ENCODE assay signal across 13 mouse cellular contexts in genomic region chr7:30315559-30316529, GRCm38 (mm10). TPM values are rescaled to one million over a fixed set of nuclear protein-coding genes. Genes with fewer than 3 reads are reported as not detected.
DNase-seq lines count a peak whose midpoint lies in the region; ATAC-seq and TF ChIP-seq lines count a peak whose summit lies in the region.
"Had no signal": no experiment of that assay in that cellular context is flagged by ENCODE, and none has a peak within 500 bp of the region (broad histone marks: within the 10 kb centered on the region; RNA-seq: fewer than 3 reads in every experiment).

No protein-coding gene starts in this region.

- H3K36me3 ChIP-seq in forebrain, embryonic 12.5 days (replicated peaks) = peaks cover 9% of the 10 kb centered on the region
- H3K36me3 ChIP-seq in forebrain, embryonic 14.5 days (ENCODE audit: control insufficient read depth, insufficient read depth, low read length) = 0 out of 2 replicates have a peak, but pooled peaks cover 11% of the 10 kb centered on the region
- peaks cover 9% of the 10 kb centered on the region; the same call in 1 of the 2 replicates for H3K36me3 ChIP-seq in lung, embryonic 14.5 days (ENCODE audit: insufficient read depth)
- no peaks in the 10 kb centered on the region for H3K36me3 ChIP-seq in intestine, embryonic 15.5 days
- H3K36me3 ChIP-seq in stomach, embryonic 14.5 days (ENCODE audit: control insufficient read depth, insufficient read depth, low read length) = no peaks in the 10 kb centered on the region; the same call in 1 of the 2 replicates

- no peak overlapping the region for H3K27ac ChIP-seq in forebrain, embryonic 12.5 days
- H3K27ac ChIP-seq in forebrain, embryonic 14.5 days (ENCODE audit: low read depth, low read length) = no peak overlapping the region
- H3K27ac ChIP-seq in lung, embryonic 14.5 days (ENCODE audit: low read depth) = no peak overlapping the region
- no peak overlapping the region for H3K27ac ChIP-seq in intestine, embryonic 15.5 days
- H3K27ac ChIP-seq in stomach, embryonic 14.5 days (ENCODE audit: low read length) = 0 out of 2 replicates have a peak overlapping the region, but pooled peaks have one; percentile 30
- H3K27ac ChIP-seq: hindbrain, embryonic 14.5 days had no signal

- TF ChIP-seq CTCF in lung, embryonic 14.5 days (IDR thresholded peaks at IDR 0.05; ENCODE audit: low read depth) = no peak

- ATAC-seq in forebrain, embryonic 12.5 days (ENCODE audit: low FRiP score) = no peak
- no peak for ATAC-seq in forebrain, embryonic 14.5 days
- no peak for ATAC-seq in lung, embryonic 14.5 days (ENCODE audit: insufficient read depth)
- ATAC-seq in intestine, embryonic 15.5 days = no peak
- ATAC-seq in stomach, embryonic 14.5 days (ENCODE audit: insufficient number of reproducible peaks, insufficient read depth, low FRiP score, low read depth) = no peak
- no peak for ATAC-seq in monocyte, adult 5-6 weeks (replicated peaks; ENCODE audit: insufficient number of reproducible peaks, low FRiP score, low TSS enrichment, poor library complexity, severe bottlenecking)

- H3K9me3 ChIP-seq in forebrain, embryonic 12.5 days = no peaks in the 10 kb centered on the region
- no peaks in the 10 kb centered on the region for H3K9me3 ChIP-seq in forebrain, embryonic 14.5 days (replicated peaks; ENCODE audit: control insufficient read depth, low read length)
- H3K9me3 ChIP-seq in lung, embryonic 14.5 days (ENCODE audit: low read depth, low read length) = no peaks in the 10 kb centered on the region
- no peaks in the 10 kb centered on the region for H3K9me3 ChIP-seq in intestine, embryonic 15.5 days
- no peaks in the 10 kb centered on the region for H3K9me3 ChIP-seq in stomach, embryonic 14.5 days (ENCODE audit: control insufficient read depth, low read depth, low read length)

- H3K4me3 ChIP-seq in forebrain, embryonic 12.5 days (replicated peaks) = peak overlapping the region; percentile 31
- H3K4me3 ChIP-seq in forebrain, embryonic 14.5 days (ENCODE audit: low read depth, low read length) = no peak overlapping the region
- peak overlapping the region; percentile 33 for H3K4me3 ChIP-seq in lung, embryonic 14.5 days (ENCODE audit: low read depth, low read length)
- H3K4me3 ChIP-seq in intestine, embryonic 15.5 days (replicated peaks) = peak overlapping the region; percentile 47
- H3K4me3 ChIP-seq in stomach, embryonic 14.5 days (ENCODE audit: low read depth, low read length) = peak overlapping the region; percentile 36

- H3K27me3 ChIP-seq in forebrain, embryonic 12.5 days = no peaks in the 10 kb centered on the region
- H3K27me3 ChIP-seq in forebrain, embryonic 14.5 days (replicated peaks; ENCODE audit: control insufficient read depth, insufficient read depth, low read length) = no peaks in the 10 kb centered on the region
- H3K27me3 ChIP-seq in lung, embryonic 14.5 days (ENCODE audit: insufficient read depth, low read length) = no peaks in the 10 kb centered on the region
- no peaks in the 10 kb centered on the region for H3K27me3 ChIP-seq in intestine, embryonic 15.5 days (replicated peaks)
- no peaks in the 10 kb centered on the region for H3K27me3 ChIP-seq in stomach, embryonic 14.5 days (ENCODE audit: control insufficient read depth, insufficient read depth, low read length)

- no peak for DNase-seq in forebrain, embryonic 14.5 days (ENCODE audit: low spot score)
- DNase-seq in lung, embryonic 14.5 days = no peak
- no peak for DNase-seq in lung, postnatal 25 days (ENCODE audit: low spot score)
- DNase-seq in frontal cortex, postnatal 36 days (ENCODE audit: low spot score in 2 of 2) = no peak
- DNase-seq: gastrocnemius, postnatal 36 days; right cerebral cortex, adult 18-20 months had no signal

- 0 out of 2 replicates have a peak overlapping the region, but pooled peaks have one; percentile 30 for H3K9ac ChIP-seq in forebrain, embryonic 12.5 days
- H3K9ac ChIP-seq in forebrain, embryonic 14.5 days (ENCODE audit: low read length) = no peak overlapping the region
- H3K9ac ChIP-seq in lung, embryonic 14.5 days = peak overlapping the region; percentile 38
- H3K9ac ChIP-seq in intestine, embryonic 15.5 days = peak overlapping the region; percentile 50
- no peak overlapping the region for H3K9ac ChIP-seq in stomach, embryonic 14.5 days (replicated peaks; ENCODE audit: low read depth, low read length)
- H3K9ac ChIP-seq: hindbrain, embryonic 14.5 days had no signal

- 80% methylated on average over 13 of the region's 13 CpGs for WGBS in forebrain, embryonic 12.5 days
- WGBS in forebrain, embryonic 14.5 days = 80% methylated on average over 13 of the region's 13 CpGs
- WGBS in lung, embryonic 14.5 days = 57% methylated on average over 13 of the region's 13 CpGs
- 65% methylated on average over 13 of the region's 13 CpGs for WGBS in intestine, embryonic 15.5 days
- 67% methylated on average over 13 of the region's 13 CpGs for WGBS in stomach, embryonic 14.5 days

- H3K4me1 ChIP-seq in forebrain, embryonic 12.5 days = peaks cover 15% of the 10 kb centered on the region
- no peaks in the 10 kb centered on the region for H3K4me1 ChIP-seq in forebrain, embryonic 14.5 days (ENCODE audit: control insufficient read depth, insufficient read depth, low read length)
- no peaks in the 10 kb centered on the region for H3K4me1 ChIP-seq in lung, embryonic 14.5 days (ENCODE audit: insufficient read depth)
- H3K4me1 ChIP-seq in intestine, embryonic 15.5 days (replicated peaks) = peaks cover 14% of the 10 kb centered on the region; the same call in 1 of the 2 replicates
- H3K4me1 ChIP-seq in stomach, embryonic 14.5 days (ENCODE audit: control insufficient read depth, insufficient read depth, low read length) = peaks cover 10% of the 10 kb centered on the region; the same call in 1 of the 2 replicates

- H3K4me2 ChIP-seq in forebrain, embryonic 12.5 days = peak overlapping the region; percentile 44; the same call in 1 of the 2 replicates
- no peak overlapping the region for H3K4me2 ChIP-seq in forebrain, embryonic 14.5 days (ENCODE audit: low read length)
- H3K4me2 ChIP-seq in lung, embryonic 14.5 days = peak overlapping the region; percentile 58
- H3K4me2 ChIP-seq in intestine, embryonic 15.5 days (replicated peaks) = peak overlapping the region; percentile 61
- peak overlapping the region; percentile 44 for H3K4me2 ChIP-seq in stomach, embryonic 14.5 days (replicated peaks; ENCODE audit: low read depth, low read length)

RNA-seq across cellular contexts. Expression of gene Syne4, which starts 1.2 kb away (rescaled TPM):
- 21.8 and 23.5 TPM in 2 replicates for polyA plus RNA-seq in forebrain, embryonic 12.5 days (2016; fragmentation: Nextera tagmentation; extraction: Ambion mirVana)
- polyA plus RNA-seq in forebrain, embryonic 14.5 days (2014; fragmentation: Nextera tagmentation; extraction: Ambion mirVana) = 3.6 and 3.7 TPM in 2 replicates
- 21.9 and 23.2 TPM in 2 replicates for polyA plus RNA-seq in lung, embryonic 14.5 days (2014; fragmentation: Nextera tagmentation; extraction: Ambion mirVana)
- 47.7 and 65.3 TPM in 2 replicates for polyA plus RNA-seq in intestine, embryonic 15.5 days (2015; fragmentation: Nextera tagmentation; extraction: Ambion mirVana)
- 49.0 and 53.2 TPM in 2 replicates for polyA plus RNA-seq in stomach, embryonic 14.5 days (2014; fragmentation: Nextera tagmentation; extraction: Ambion mirVana)
- total RNA-seq in monocyte, adult 5-6 weeks (2017) = 3.0 TPM in 1 of 3 replicates, not detected in the others

RNA-seq across cellular contexts. Expression of gene E130208F15Rik, which starts 5.7 kb away (rescaled TPM):
- 2.0 TPM in 1 of 2 replicates, not detected in the other for polyA plus RNA-seq in forebrain, embryonic 12.5 days (2016; fragmentation: Nextera tagmentation; extraction: Ambion mirVana)
- not detected in 2 replicates for polyA plus RNA-seq in forebrain, embryonic 14.5 days (2014; fragmentation: Nextera tagmentation; extraction: Ambion mirVana)
- not detected in 2 replicates for polyA plus RNA-seq in lung, embryonic 14.5 days (2014; fragmentation: Nextera tagmentation; extraction: Ambion mirVana)
- polyA plus RNA-seq in intestine, embryonic 15.5 days (2015; fragmentation: Nextera tagmentation; extraction: Ambion mirVana) = 1.8 TPM in 1 of 2 replicates, not detected in the other
- not detected in 2 replicates for polyA plus RNA-seq in stomach, embryonic 14.5 days (2014; fragmentation: Nextera tagmentation; extraction: Ambion mirVana)
- total RNA-seq in monocyte, adult 5-6 weeks (2017) = 2.2 to 10.7 TPM (median 8.0 TPM) in 3 replicates
- polyA plus RNA-seq: hindbrain, embryonic 14.5 days; neural tube, embryonic 11.5 days had no signal

RNA-seq across cellular contexts. Expression of gene Alkbh6, which starts 7.3 kb away (rescaled TPM):
- 73.2 and 79.0 TPM in 2 replicates for polyA plus RNA-seq in forebrain, embryonic 12.5 days (2016; fragmentation: Nextera tagmentation; extraction: Ambion mirVana)
- 102 and 118 TPM in 2 replicates for polyA plus RNA-seq in forebrain, embryonic 14.5 days (2014; fragmentation: Nextera tagmentation; extraction: Ambion mirVana)
- polyA plus RNA-seq in lung, embryonic 14.5 days (2014; fragmentation: Nextera tagmentation; extraction: Ambion mirVana) = 72.1 and 73.1 TPM in 2 replicates
- polyA plus RNA-seq in intestine, embryonic 15.5 days (2015; fragmentation: Nextera tagmentation; extraction: Ambion mirVana) = 63.9 and 68.5 TPM in 2 replicates
- 70.1 and 76.2 TPM in 2 replicates for polyA plus RNA-seq in stomach, embryonic 14.5 days (2014; fragmentation: Nextera tagmentation; extraction: Ambion mirVana)
- 27.8 to 47.4 TPM (median 35.8 TPM) in 3 replicates for total RNA-seq in monocyte, adult 5-6 weeks (2017)

RNA-seq across cellular contexts. Expression of gene Sdhaf1, which starts 7.9 kb away (rescaled TPM):
- 22.0 and 23.8 TPM in 2 replicates for polyA plus RNA-seq in forebrain, embryonic 12.5 days (2016; fragmentation: Nextera tagmentation; extraction: Ambion mirVana)
- 18.7 and 23.8 TPM in 2 replicates for polyA plus RNA-seq in forebrain, embryonic 14.5 days (2014; fragmentation: Nextera tagmentation; extraction: Ambion mirVana)
- polyA plus RNA-seq in lung, embryonic 14.5 days (2014; fragmentation: Nextera tagmentation; extraction: Ambion mirVana) = 21.3 and 22.7 TPM in 2 replicates
- 15.5 and 18.0 TPM in 2 replicates for polyA plus RNA-seq in intestine, embryonic 15.5 days (2015; fragmentation: Nextera tagmentation; extraction: Ambion mirVana)
- 14.4 and 17.0 TPM in 2 replicates for polyA plus RNA-seq in stomach, embryonic 14.5 days (2014; fragmentation: Nextera tagmentation; extraction: Ambion mirVana)
- total RNA-seq in monocyte, adult 5-6 weeks (2017) = 11.3 to 13.7 TPM (median 11.5 TPM) in 3 replicates

RNA-seq across cellular contexts. Expression of gene Clip3, which starts 24.3 kb away (rescaled TPM):
- polyA plus RNA-seq in forebrain, embryonic 12.5 days (2016; fragmentation: Nextera tagmentation; extraction: Ambion mirVana) = 77.2 and 87.9 TPM in 2 replicates
- 142 and 174 TPM in 2 replicates for polyA plus RNA-seq in forebrain, embryonic 14.5 days (2014; fragmentation: Nextera tagmentation; extraction: Ambion mirVana)
- 31.1 and 41.9 TPM in 2 replicates for polyA plus RNA-seq in lung, embryonic 14.5 days (2014; fragmentation: Nextera tagmentation; extraction: Ambion mirVana)
- 22.6 and 23.4 TPM in 2 replicates for polyA plus RNA-seq in intestine, embryonic 15.5 days (2015; fragmentation: Nextera tagmentation; extraction: Ambion mirVana)
- 52.8 and 53.9 TPM in 2 replicates for polyA plus RNA-seq in stomach, embryonic 14.5 days (2014; fragmentation: Nextera tagmentation; extraction: Ambion mirVana)
- 2.2 TPM in 1 of 3 replicates, not detected in the others for total RNA-seq in monocyte, adult 5-6 weeks (2017)
- total RNA-seq: megakaryocyte progenitor cell, adult 5-6 weeks had no signal

Comparison
In these comparisons a context has a peak if more than half of its experiments do, and no peak if none do; other contexts are left out.
1. H3K9ac ChIP-seq: peak in forebrain, embryonic 12.5 days (single experiment), lung, embryonic 14.5 days (single experiment) and intestine, embryonic 15.5 days (single experiment); none in forebrain, embryonic 14.5 days (single experiment) and stomach, embryonic 14.5 days (single experiment).